Mouse (Mus musculus) liver, postnatal 0 days (tissue): ENCODE results near the gene Pdcd2l.

ENCODE experiments used
- CTCF ChIP-seq: sonication (generic); IDR thresholded peaks from 2 replicates; pipeline ENCODE4 v1.5.1; 2016; ENCODE audit warnings: antibody characterized with exemption, low read depth
- EP300 ChIP-seq: IDR thresholded peaks from 2 replicates; pipeline ENCODE4 v1.6.1; 2016; ENCODE audit warnings: antibody characterized with exemption, low read depth, mild to moderate bottlenecking

GRCm38 (mm10) chr7:34208027-34208745 lies 11.7 kb upstream of the Pdcd2l start:
- TF ChIP-seq EP300 (no peak), CTCF (peak; percentile 53)
